Mouse (Mus musculus) hindbrain, embryonic 14.5 days (tissue): ENCODE measurements at regions not wholly inside any gene's neighbourhood (a gene's known extent, or its start where the extent isn't known, plus 50 kb on each side); places are given as distances from the start of the nearest gene placed in this dataset.
A peak's percentile ranks its signal among the peaks of the same experiment; 100 is the strongest.

ENCODE experiments used
- ATAC-seq: fragments of 200-750 bp; cut with Nextera tagmentation; 2 replicates; pipeline ENCODE4 v1.8.0; 2017; ENCODE audit warnings: moderate number of reproducible peaks, mild to moderate bottlenecking, moderate TSS enrichment, moderate library complexity; ENCODE audit not compliant: low FRiP score
- DNase-seq: peaks from one replicate; pipeline ENCODE4 v3.0.0-alpha.2; 2015; ENCODE audit warnings: low spot score
- H3K27ac ChIP-seq: fragments of 300-500 bp; sonication (generic); 2 replicates; pipeline ENCODE4 v1.5.1; 2014; ENCODE audit warnings: mild to moderate bottlenecking, moderate library complexity
- H3K27me3 ChIP-seq: fragments of 300-500 bp; sonication (generic); 2 replicates; pipeline ENCODE4 v1.6.1; 2014; ENCODE audit warnings: mild to moderate bottlenecking, low read length, mixed read lengths; ENCODE audit not compliant: control insufficient read depth, insufficient read depth
- H3K36me3 ChIP-seq: fragments of 300-500 bp; sonication (generic); replicated peaks from 2 replicates; pipeline ENCODE4 v1.6.1; 2014; ENCODE audit not compliant: control insufficient read depth, insufficient read depth
- H3K4me1 ChIP-seq: fragments of 300-500 bp; sonication (generic); replicated peaks from 2 replicates; pipeline ENCODE4 v1.6.1; 2014; ENCODE audit warnings: antibody characterized with exemption, low read length, mixed read lengths; ENCODE audit not compliant: control insufficient read depth, insufficient read depth
- H3K4me2 ChIP-seq: fragments of 300-500 bp; sonication (generic); replicated peaks from 2 replicates; pipeline ENCODE4 v1.6.1; 2014; ENCODE audit warnings: mild to moderate bottlenecking, moderate library complexity
- H3K4me3 ChIP-seq: fragments of 300-500 bp; sonication (generic); replicated peaks from 2 replicates; pipeline ENCODE4 v1.5.1; 2014; ENCODE audit warnings: mild to moderate bottlenecking, low read length
- H3K9ac ChIP-seq: fragments of 300-500 bp; sonication (generic); 2 replicates; pipeline ENCODE4 v1.6.1; 2014
- H3K9me3 ChIP-seq: fragments of 300-500 bp; sonication (generic); 2 replicates; pipeline ENCODE4 v1.6.1; 2016; ENCODE audit warnings: low read length; ENCODE audit not compliant: control insufficient read depth
- WGBS: fragments of 180-500 bp; shearing (Covaris S2); extraction: QIAGEN DNeasy Blood & Tissue Kit; methylation state at CpG from one replicate; pipeline ENCODE4 v1.1.7; 2014; 5-methylcytosine and 5-hydroxymethylcytosine counted together

- DNase-seq = peak; percentile 70
- H3K9me3 ChIP-seq = no peaks in the 10 kb centered on the region
- H3K4me3 ChIP-seq = no peak overlapping the region
- 27% methylated on average over 3 of the region's 3 CpGs for WGBS
- no peaks in the 10 kb centered on the region for H3K4me1 ChIP-seq
- no peak overlapping the region for H3K4me2 ChIP-seq
- 0 out of 2 replicates have a peak, but pooled peaks have one; percentile 74 for ATAC-seq
- no peak overlapping the region for H3K27ac ChIP-seq
- H3K36me3 ChIP-seq = no peaks in the 10 kb centered on the region
- no peaks in the 10 kb centered on the region for H3K27me3 ChIP-seq
- no peak overlapping the region for H3K9ac ChIP-seq
Observed at GRCm38 (mm10) chr8:56682564-56682963, 131.7 kb downstream of the Fbxo8 start.

GRCm38 (mm10) chr8:56684352-56684751, 133.5 kb downstream of the Fbxo8 start:
- no peaks in the 10 kb centered on the region for H3K27me3 ChIP-seq
- no peak for ATAC-seq
- H3K9ac ChIP-seq = no peak overlapping the region
- no peaks in the 10 kb centered on the region for H3K9me3 ChIP-seq
- no peak overlapping the region for H3K4me2 ChIP-seq
- no peaks in the 10 kb centered on the region for H3K4me1 ChIP-seq
- H3K4me3 ChIP-seq = no peak overlapping the region
- no peak overlapping the region for H3K27ac ChIP-seq
- WGBS = 86% methylated on average over 7 of the region's 7 CpGs
- H3K36me3 ChIP-seq = no peaks in the 10 kb centered on the region
- DNase-seq = no peak

- Histone ChIP-seq H3K9ac (no peak overlapping the region), H3K27ac (no peak overlapping the region), H3K4me2 (no peak overlapping the region), H3K9me3 (no peaks in the 10 kb centered on the region), H3K27me3 (no peaks in the 10 kb centered on the region), H3K36me3 (no peaks in the 10 kb centered on the region), H3K4me1 (no peaks in the 10 kb centered on the region), H3K4me3 (no peak overlapping the region)
- DNase-seq = no peak
- whole genome bisulfite sequencing = 86% methylated on average over 1 of the region's 1 CpGs
- no peak for ATAC-seq
Observed at GRCm38 (mm10) chr8:56695436-56695835, 144.5 kb downstream of the Fbxo8 start.

- Histone ChIP-seq H3K4me2 (no peak overlapping the region), H3K9ac (no peak overlapping the region), H3K27ac (no peak overlapping the region), H3K36me3 (no peaks in the 10 kb centered on the region), H3K4me3 (no peak overlapping the region), H3K9me3 (no peaks in the 10 kb centered on the region), H3K27me3 (no peaks in the 10 kb centered on the region), H3K4me1 (no peaks in the 10 kb centered on the region)
- DNase-seq = no peak
- 87% methylated on average over 2 of the region's 2 CpGs for WGBS
- no peak for ATAC-seq
Observed at GRCm38 (mm10) chr8:56700580-56701145, 149.8 kb downstream of the Fbxo8 start.

GRCm38 (mm10) chr8:56706377-56706776, 155.5 kb downstream of the Fbxo8 start:
- H3K9ac ChIP-seq = no peak overlapping the region
- no peaks in the 10 kb centered on the region for H3K9me3 ChIP-seq
- no peak overlapping the region for H3K4me3 ChIP-seq
- H3K27me3 ChIP-seq = no peaks in the 10 kb centered on the region
- 38% methylated on average over 10 of the region's 10 CpGs for WGBS
- ATAC-seq (no peak), DNase-seq (no peak)
- no peaks in the 10 kb centered on the region for H3K36me3 ChIP-seq
- H3K4me2 ChIP-seq = peak overlapping the region; percentile 42
- H3K4me1 ChIP-seq = peaks cover 12% of the 10 kb centered on the region; the same call in 1 of the 2 replicates
- no peak overlapping the region for H3K27ac ChIP-seq

- WGBS = 15% methylated on average over 14 of the region's 14 CpGs
- 0 out of 2 replicates have a peak overlapping the region, but pooled peaks have one; percentile 34 for H3K27ac ChIP-seq
Observed at GRCm38 (mm10) chr8:56706941-56707706, 156.2 kb downstream of the Fbxo8 start.

GRCm38 (mm10) chr8:56720001-56720400, 169.1 kb downstream of the Fbxo8 start:
- WGBS = 66% methylated on average over 1 of the region's 1 CpGs
- Histone ChIP-seq H3K36me3 (no peaks in the 10 kb centered on the region), H3K27me3 (no peaks in the 10 kb centered on the region), H3K9ac (no peak overlapping the region), H3K9me3 (no peaks in the 10 kb centered on the region), H3K4me2 (no peak overlapping the region), H3K27ac (no peak overlapping the region), H3K4me3 (no peak overlapping the region), H3K4me1 (no peaks in the 10 kb centered on the region)
- no peak for DNase-seq
- no peak; the same call in 1 of the 2 replicates for ATAC-seq

More at GRCm38 (mm10) chr8:56706941-56707706, 156.2 kb downstream of the Fbxo8 start:
- ATAC-seq = peak; percentile 86
- Histone ChIP-seq H3K27me3 (no peaks in the 10 kb centered on the region), H3K9ac (peak overlapping the region; percentile 35; the same call in 1 of the 2 replicates), H3K9me3 (no peaks in the 10 kb centered on the region), H3K4me2 (peak overlapping the region; percentile 42), H3K36me3 (no peaks in the 10 kb centered on the region), H3K4me3 (no peak overlapping the region; the same call in 1 of the 2 replicates), H3K4me1 (peaks cover 12% of the 10 kb centered on the region; the same call in 1 of the 2 replicates)
- peak; percentile 34 for DNase-seq

- H3K27ac ChIP-seq = no peak overlapping the region
- H3K4me1 ChIP-seq = no peaks in the 10 kb centered on the region
- H3K9me3 ChIP-seq = no peaks in the 10 kb centered on the region
- no peak overlapping the region for H3K4me3 ChIP-seq
- H3K36me3 ChIP-seq = no peaks in the 10 kb centered on the region
- no peak overlapping the region for H3K4me2 ChIP-seq
- DNase-seq = no peak
- 67% methylated on average over 2 of the region's 2 CpGs for WGBS
- ATAC-seq = no peak
- no peak overlapping the region for H3K9ac ChIP-seq
- no peaks in the 10 kb centered on the region for H3K27me3 ChIP-seq
Observed at GRCm38 (mm10) chr8:56722473-56723236, 171.8 kb downstream of the Fbxo8 start.

- Histone ChIP-seq H3K27ac (no peak overlapping the region), H3K27me3 (no peaks in the 10 kb centered on the region)
- ATAC-seq = no peak
Observed at GRCm38 (mm10) chr8:56724607-56725006, 173.7 kb downstream of the Fbxo8 start.

More at GRCm38 (mm10) chr8:56724607-56725006, 173.7 kb downstream of the Fbxo8 start:
- no peak for DNase-seq
- WGBS = 75% methylated on average over 2 of the region's 2 CpGs
- Histone ChIP-seq H3K9me3 (no peaks in the 10 kb centered on the region), H3K36me3 (no peaks in the 10 kb centered on the region), H3K9ac (no peak overlapping the region), H3K4me2 (no peak overlapping the region), H3K4me1 (no peaks in the 10 kb centered on the region), H3K4me3 (no peak overlapping the region)
